ENCODE assay signal across 19 mouse cellular contexts in the genomic region with DNA sequence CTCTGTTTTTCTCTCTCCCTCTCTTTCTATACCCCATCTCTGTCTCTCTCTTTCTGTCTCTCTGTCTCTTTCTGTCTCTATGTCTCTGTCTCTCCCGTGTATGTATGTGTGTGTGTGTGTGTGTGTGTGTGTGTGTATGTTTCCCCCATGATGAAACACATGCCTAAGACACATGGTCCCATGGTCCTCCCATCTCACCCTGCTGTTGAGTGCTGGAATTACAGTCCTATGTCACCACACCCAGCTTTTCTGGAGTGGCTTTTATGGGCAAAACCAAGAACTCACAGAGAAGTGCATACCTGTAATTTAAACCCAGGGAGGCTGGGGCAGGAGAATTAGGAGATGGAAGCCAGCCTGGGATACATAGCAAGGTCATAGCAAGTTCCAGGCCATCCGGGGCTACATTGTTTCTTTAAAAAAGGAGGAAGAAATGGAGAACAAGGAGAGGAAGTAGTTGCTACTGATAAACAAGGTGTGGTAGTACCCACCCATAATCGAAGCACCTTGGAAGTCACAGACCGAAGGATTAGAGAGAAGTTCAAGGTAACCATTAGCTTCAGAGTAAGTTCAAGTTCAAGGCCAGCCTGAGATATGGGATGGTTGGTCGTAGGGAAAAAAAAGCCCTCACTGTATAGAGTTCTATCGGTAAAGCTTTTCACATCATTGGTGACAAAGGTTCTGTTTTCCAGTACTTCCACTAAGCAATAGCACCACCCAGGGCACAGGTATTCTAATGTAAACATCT. TPM values are rescaled to one million over a fixed set of nuclear protein-coding genes. Genes with fewer than 3 reads are reported as not detected.
A peak's percentile ranks its signal among the peaks of the same experiment; 100 is the strongest.
DNase-seq lines count a peak whose midpoint lies in the region; ATAC-seq and TF ChIP-seq lines count a peak whose summit lies in the region.
"Had no signal": no experiment of that assay in that cellular context is flagged by ENCODE, and none has a peak within 500 bp of the region (broad histone marks: within the 10 kb centered on the region; RNA-seq: fewer than 3 reads in every experiment).

No protein-coding gene starts in this region.

- no peak for ATAC-seq in kidney, embryonic 14.5 days (ENCODE audit: low FRiP score, low TSS enrichment)
- peak; percentile 27 to 48; a peak in 2 of 4 replicates for ATAC-seq in hematopoietic stem cell, adult 5-6 weeks (replicated peaks in 1 of 2; ENCODE audit: insufficient read depth in 1 of 2, low FRiP score in 2 of 2, low TSS enrichment in 1 of 2, low read depth in 1 of 2, poor library complexity in 2 of 2, severe bottlenecking in 2 of 2)
- ATAC-seq: forebrain, embryonic 16.5 days; inflammation-experienced regulatory T-cells, adult 6 months; midbrain, embryonic 13.5 days had no signal

- 93% methylated on average over 6 of the region's 6 CpGs for WGBS in kidney, adult 2 months
- 89% methylated on average over 6 of the region's 6 CpGs for WGBS in kidney, embryonic 14.5 days

- TF ChIP-seq EP300 in ES-Bruce4 (IDR thresholded peaks at IDR 0.05; ENCODE audit: insufficient read depth, low read depth, low read length): no peak

- H3K4me3 ChIP-seq in kidney, adult 2 months (ENCODE audit: insufficient read depth, low read depth, low read length): no peak overlapping the region
- no peak overlapping the region for H3K4me3 ChIP-seq in kidney, embryonic 14.5 days (ENCODE audit: low read length)
- no peak overlapping the region for H3K4me3 ChIP-seq in ES-Bruce4 (ENCODE audit: low read depth, low read length)
- H3K4me3 ChIP-seq: erythroblast, embryonic 14.5 days; hindbrain, embryonic 12.5 days; liver, embryonic 15.5 days; midbrain, embryonic 13.5 days; myocyte had no signal

- no peak overlapping the region for H3K27ac ChIP-seq in kidney, adult 2 months (ENCODE audit: insufficient read depth, low read depth, low read length)
- no peak overlapping the region for H3K27ac ChIP-seq in kidney, embryonic 14.5 days (ENCODE audit: low read depth, low read length)
- H3K27ac ChIP-seq in ES-Bruce4 (ENCODE audit: insufficient read depth, low read length): peak overlapping the region; percentile 71
- H3K27ac ChIP-seq: hindbrain, embryonic 12.5 days; kidney, postnatal 0 days; liver, embryonic 15.5 days; midbrain, embryonic 13.5 days had no signal

- no peak overlapping the region for H3K4me2 ChIP-seq in kidney, embryonic 14.5 days (replicated peaks; ENCODE audit: low read depth, low read length)
- H3K4me2 ChIP-seq: hindbrain, embryonic 12.5 days; liver, embryonic 15.5 days; midbrain, embryonic 13.5 days had no signal

- H3K9me3 ChIP-seq in kidney, embryonic 14.5 days (ENCODE audit: control insufficient read depth, low read length): no peaks in the 10 kb centered on the region
- H3K9me3 ChIP-seq in ES-Bruce4 (replicated peaks; ENCODE audit: control insufficient read depth, insufficient read depth, low read length, poor library complexity, severe bottlenecking): no peaks in the 10 kb centered on the region
- H3K9me3 ChIP-seq: hindbrain, embryonic 12.5 days; liver, embryonic 15.5 days; midbrain, embryonic 13.5 days had no signal

- no peaks in the 10 kb centered on the region for H3K4me1 ChIP-seq in kidney, adult 2 months (ENCODE audit: control insufficient read depth, insufficient read depth, low read length)
- H3K4me1 ChIP-seq in kidney, embryonic 14.5 days (ENCODE audit: control insufficient read depth, insufficient read depth, low read length): no peaks in the 10 kb centered on the region
- H3K4me1 ChIP-seq in ES-Bruce4 (ENCODE audit: control insufficient read depth, insufficient read depth, low read length): no peaks in the 10 kb centered on the region
- H3K4me1 ChIP-seq: hindbrain, embryonic 12.5 days; liver, embryonic 15.5 days; midbrain, embryonic 13.5 days had no signal

- no peaks in the 10 kb centered on the region for H3K27me3 ChIP-seq in kidney, adult 2 months (replicated peaks; ENCODE audit: control insufficient read depth, insufficient read depth, low read length)
- no peaks in the 10 kb centered on the region for H3K27me3 ChIP-seq in kidney, embryonic 14.5 days (ENCODE audit: control insufficient read depth, insufficient read depth, low read length)
- H3K27me3 ChIP-seq in ES-Bruce4 (ENCODE audit: control insufficient read depth, insufficient read depth, low read length, poor library complexity, severe bottlenecking): no peaks in the 10 kb centered on the region
- H3K27me3 ChIP-seq: hindbrain, embryonic 12.5 days; liver, embryonic 15.5 days; midbrain, embryonic 13.5 days had no signal

- no peak for TF ChIP-seq POLR2A in kidney, adult 2 months (IDR thresholded peaks at IDR 0.05; ENCODE audit: low read depth, low read length)
- TF ChIP-seq POLR2A in ES-Bruce4 (IDR thresholded peaks at IDR 0.05; ENCODE audit: insufficient read depth, low read length): no peak

- H3K36me3 ChIP-seq in kidney, adult 2 months (ENCODE audit: control insufficient read depth, insufficient read depth, low read length): no peaks in the 10 kb centered on the region
- H3K36me3 ChIP-seq in kidney, embryonic 14.5 days (ENCODE audit: control insufficient read depth, insufficient read depth, low read length): no peaks in the 10 kb centered on the region
- H3K36me3 ChIP-seq in ES-Bruce4 (ENCODE audit: control insufficient read depth, insufficient read depth, low read length, poor library complexity, severe bottlenecking): no peaks in the 10 kb centered on the region
- H3K36me3 ChIP-seq: hindbrain, embryonic 12.5 days; liver, embryonic 15.5 days; midbrain, embryonic 13.5 days had no signal

- H3K9ac ChIP-seq in kidney, embryonic 14.5 days (ENCODE audit: low read depth, low read length): no peak overlapping the region
- no peak overlapping the region for H3K9ac ChIP-seq in ES-Bruce4 (ENCODE audit: low read depth, poor library complexity, severe bottlenecking)
- H3K9ac ChIP-seq: hindbrain, embryonic 12.5 days; liver, embryonic 15.5 days; midbrain, embryonic 13.5 days had no signal

- no peak for DNase-seq in kidney, adult 2 months
- DNase-seq in WW6 (ENCODE audit: low read depth, low spot score): peak; percentile 62
- no peak for DNase-seq in layer of hippocampus, postnatal 36 days
- DNase-seq in cerebellum, postnatal 4 days (ENCODE audit: low spot score in 2 of 2): no peak
- DNase-seq in gastrocnemius, postnatal 4 days (ENCODE audit: low spot score in 2 of 2): no peak
- DNase-seq: cerebellum, postnatal 10 days; heart, adult 18-20 months; lung, postnatal 36 days had no signal

- TF ChIP-seq CTCF in kidney, adult 2 months (conservative IDR thresholded peaks at IDR 0.05; ENCODE audit: insufficient read depth, insufficient read length, low read depth, low read length): 0 out of 2 replicates have a peak, but pooled peaks have one; percentile 16
- TF ChIP-seq CTCF in ES-Bruce4 (IDR thresholded peaks at IDR 0.05; ENCODE audit: low read depth, low read length): no peak

RNA-seq across cellular contexts. Expression of a gene that starts 29.4 kb away (rescaled TPM):
- polyA plus RNA-seq in kidney, adult 2 months (2012; rRNA removed): 3.3 and 5.6 TPM in 2 replicates
- 120 and 183 TPM in 2 replicates for polyA plus RNA-seq in kidney, embryonic 14.5 days (2014; fragmentation: Nextera tagmentation; extraction: Ambion mirVana)
- polyA plus RNA-seq in ES-Bruce4 (2011; ENCODE audit: insufficient read depth, insufficient read length, low read depth, missing spikeins): 300 and 311 TPM in 2 replicates
- 5.1 and 10.8 TPM in 2 replicates for total RNA-seq in hematopoietic stem cell, adult 5-6 weeks (2017)
- 100 to 1,000 TPM; 260 to 283 TPM for total RNA-seq in layer of hippocampus, postnatal 36 days (2021)
- total RNA-seq in gastrocnemius, postnatal 4 days (2021): 10 to 100 TPM; 43.5 to 44.7 TPM
- polyA plus RNA-seq: erythroblast, embryonic 14.5 days had no signal

Comparison
In these comparisons a context has a peak if more than half of its experiments do, and no peak if none do; other contexts are left out.
1. RNA of a gene that starts 29.4 kb away (total RNA-seq): 260 to 283 TPM in layer of hippocampus, postnatal 36 days; 43.5 to 44.7 TPM in gastrocnemius, postnatal 4 days and 5.1 to 10.8 TPM in hematopoietic stem cell, adult 5-6 weeks; every median in the first group is over 4 times any median in the second.